Mouse (Mus musculus) heart, embryonic 12.5 days (tissue): ENCODE results near the gene Sesn2. TPM values are rescaled to one million over a fixed set of nuclear protein-coding genes. Genes with fewer than 3 reads are reported as not detected.
"Not testable (repeated sequence)": the region's sequence is repeated elsewhere in the genome, so short reads cannot be mapped to it uniquely, and the experiment has no call there.

Experiments
- ATAC-seq: fragments of 200-750 bp; cut with Nextera tagmentation; 2 replicates; pipeline ENCODE4 v1.8.0; 2017; ENCODE audit warnings: moderate TSS enrichment, moderate library complexity; ENCODE audit not compliant: insufficient number of reproducible peaks, low FRiP score
- H3K27ac ChIP-seq: fragments of 300-500 bp; sonication (generic); 2 replicates; pipeline ENCODE4 v1.5.1; 2016; ENCODE audit warnings: mild to moderate bottlenecking, moderate library complexity; ENCODE audit not compliant: poor library complexity, severe bottlenecking
- H3K27me3 ChIP-seq: fragments of 300-500 bp; sonication (generic); replicated peaks from 2 replicates; pipeline ENCODE4 v1.6.1; 2016; ENCODE audit warnings: mild to moderate bottlenecking, moderate library complexity
- H3K36me3 ChIP-seq: fragments of 300-500 bp; sonication (generic); 2 replicates; pipeline ENCODE4 v1.6.1; 2016; ENCODE audit warnings: mild to moderate bottlenecking, moderate library complexity
- H3K4me1 ChIP-seq: fragments of 300-500 bp; sonication (generic); replicated peaks from 2 replicates; pipeline ENCODE4 v1.6.1; 2016; ENCODE audit warnings: mild to moderate bottlenecking
- H3K4me2 ChIP-seq: fragments of 300-500 bp; sonication (generic); 2 replicates; pipeline ENCODE4 v1.6.1; 2016; ENCODE audit warnings: mild to moderate bottlenecking, moderate library complexity
- H3K4me3 ChIP-seq: fragments of 300-500 bp; sonication (generic); 2 replicates; pipeline ENCODE4 v1.5.1; 2016; ENCODE audit warnings: mild to moderate bottlenecking
- H3K9ac ChIP-seq: fragments of 300-500 bp; sonication (generic); 2 replicates; pipeline ENCODE4 v1.6.1; 2016; ENCODE audit warnings: mild to moderate bottlenecking, moderate library complexity
- H3K9me3 ChIP-seq: fragments of 300-500 bp; sonication (generic); replicated peaks from 2 replicates; pipeline ENCODE4 v1.6.1; 2016; ENCODE audit warnings: mild to moderate bottlenecking, moderate library complexity
- WGBS: fragments of 180-500 bp; shearing (Covaris S2); methylation state at CpG from one replicate; pipeline ENCODE4 v1.1.7; 2016; 5-methylcytosine and 5-hydroxymethylcytosine counted together
- polyA plus RNA-seq: library from polyadenylated mRNA; unstranded; fragments of >200 nt; fragmentation: Nextera tagmentation; extraction: Ambion mirVana; gene quantifications from 2 replicates; pipeline ENCODE4 v1.2.1, GENCODE M21; 2016

The Sesn2 gene
- polyA plus RNA-seq = 10.3 and 10.5 TPM in 2 replicates

- ATAC-seq = peak; percentile 93
- peak within 1 kb of the TSS; percentile 74 for H3K27ac ChIP-seq
- H3K4me2 ChIP-seq = peak within 1 kb of the TSS; percentile 76
- H3K4me3 ChIP-seq = peak within 1 kb of the TSS; percentile 85
- H3K4me1 ChIP-seq = peaks cover 33% of the 10 kb centered on the region
- H3K36me3 ChIP-seq = no peaks in the 10 kb centered on the region
- no peaks in the 10 kb centered on the region for H3K9me3 ChIP-seq
- no peaks in the 10 kb centered on the region for H3K27me3 ChIP-seq
- under 1% methylated on average over 32 of the region's 32 CpGs for WGBS
- peak within 1 kb of the TSS; percentile 83 for H3K9ac ChIP-seq
These were observed at the start of gene Sesn2 for GRCm38 (mm10) chr4:132510352-132510798. TSS of gene Sesn2 (minus strand) at chr4:132510501.

- H3K27me3 ChIP-seq, H3K27ac ChIP-seq, ATAC-seq, H3K4me3 ChIP-seq, H3K4me2 ChIP-seq, H3K9me3 ChIP-seq, H3K9ac ChIP-seq: not testable (repeated sequence)
- H3K4me1 ChIP-seq = peaks cover 20% of the 10 kb centered on the region
- peaks cover 35% of the 10 kb centered on the region for H3K36me3 ChIP-seq
- WGBS = 86% methylated on average over 7 of the region's 7 CpGs
These were observed 45.2 kb upstream of the Sesn2 start for GRCm38 (mm10) chr4:132555550-132555949.

- peaks cover 20% of the 10 kb centered on the region for H3K4me1 ChIP-seq
- peaks cover 44% of the 10 kb centered on the region for H3K36me3 ChIP-seq
- ATAC-seq = no peak
- peak overlapping the region; percentile 22; the same call in 1 of the 2 replicates for H3K27ac ChIP-seq
- no peak overlapping the region for H3K9ac ChIP-seq
- no peak overlapping the region for H3K4me3 ChIP-seq
- no peak overlapping the region for H3K4me2 ChIP-seq
- WGBS = 46% methylated on average over 8 of the region's 8 CpGs
- H3K27me3 ChIP-seq = no peaks in the 10 kb centered on the region
- H3K9me3 ChIP-seq = no peaks in the 10 kb centered on the region
These were observed 44.4 kb upstream of the Sesn2 start for GRCm38 (mm10) chr4:132554653-132555052.

- Histone ChIP-seq H3K9ac (peak overlapping the region; percentile 35; the same call in 1 of the 2 replicates), H3K27me3 (no peaks in the 10 kb centered on the region), H3K4me3 (no peak overlapping the region), H3K27ac (no peak overlapping the region), H3K36me3 (peaks cover 48% of the 10 kb centered on the region), H3K9me3 (no peaks in the 10 kb centered on the region), H3K4me2 (no peak overlapping the region), H3K4me1 (peaks cover 20% of the 10 kb centered on the region)
- 60% methylated on average over 5 of the region's 5 CpGs for WGBS
- ATAC-seq = no peak; the same call in 1 of the 2 replicates
These were observed 43.9 kb upstream of the Sesn2 start for GRCm38 (mm10) chr4:132554221-132554620.

GRCm38 (mm10) chr4:132545851-132546250 lies 35.5 kb upstream of the Sesn2 start:
- WGBS = 38% methylated on average over 8 of the region's 8 CpGs
- Histone ChIP-seq H3K4me1 (no peaks in the 10 kb centered on the region), H3K4me2 (no peak overlapping the region), H3K9me3 (no peaks in the 10 kb centered on the region), H3K36me3 (peaks cover 83% of the 10 kb centered on the region), H3K4me3 (no peak overlapping the region), H3K27ac (no peak overlapping the region), H3K9ac (no peak overlapping the region), H3K27me3 (no peaks in the 10 kb centered on the region)
- peak; percentile 80 for ATAC-seq

GRCm38 (mm10) chr4:132542724-132543123 lies 32.4 kb upstream of the Sesn2 start:
- Histone ChIP-seq H3K4me3 (no peak overlapping the region), H3K4me2 (no peak overlapping the region), H3K9me3 (no peaks in the 10 kb centered on the region), H3K27me3 (no peaks in the 10 kb centered on the region), H3K36me3 (peaks cover 80% of the 10 kb centered on the region), H3K27ac (no peak overlapping the region), H3K9ac (no peak overlapping the region), H3K4me1 (no peaks in the 10 kb centered on the region)
- ATAC-seq = no peak
- 66% methylated on average over 1 of the region's 1 CpGs for WGBS

- H3K9ac ChIP-seq = no peak overlapping the region
- H3K4me2 ChIP-seq = no peak overlapping the region
- H3K4me3 ChIP-seq = no peak overlapping the region
- no peaks in the 10 kb centered on the region for H3K9me3 ChIP-seq
- peaks cover 69% of the 10 kb centered on the region for H3K36me3 ChIP-seq
- ATAC-seq = no peak
- peaks cover 10% of the 10 kb centered on the region for H3K4me1 ChIP-seq
- H3K27ac ChIP-seq = no peak overlapping the region
- H3K27me3 ChIP-seq = no peaks in the 10 kb centered on the region
- WGBS = 89% methylated on average over 4 of the region's 4 CpGs
These were observed 31.1 kb upstream of the Sesn2 start for GRCm38 (mm10) chr4:132541413-132541812.

- H3K9me3 ChIP-seq = no peaks in the 10 kb centered on the region
- 95% methylated on average over 5 of the region's 5 CpGs for WGBS
- no peak overlapping the region for H3K27ac ChIP-seq
- no peak overlapping the region for H3K4me2 ChIP-seq
- no peak overlapping the region for H3K9ac ChIP-seq
- H3K4me3 ChIP-seq = no peak overlapping the region
- no peaks in the 10 kb centered on the region for H3K27me3 ChIP-seq
- no peak for ATAC-seq
- H3K36me3 ChIP-seq = peaks cover 59% of the 10 kb centered on the region
- H3K4me1 ChIP-seq = peaks cover 14% of the 10 kb centered on the region
These were observed 29.2 kb upstream of the Sesn2 start for GRCm38 (mm10) chr4:132539481-132539880.

GRCm38 (mm10) chr4:132535406-132536121 lies 25.3 kb upstream of the Sesn2 start, which contains the start of gene Dnajc8:
TSS of gene Dnajc8 (plus strand) at chr4:132535550.
- Histone ChIP-seq H3K27ac (peak within 1 kb of the TSS; percentile 94), H3K9me3 (no peaks in the 10 kb centered on the region), H3K36me3 (peaks cover 36% of the 10 kb centered on the region), H3K4me2 (peak within 1 kb of the TSS; percentile 89), H3K9ac (peak within 1 kb of the TSS; percentile 98), H3K4me1 (peaks cover 29% of the 10 kb centered on the region), H3K27me3 (no peaks in the 10 kb centered on the region), H3K4me3 (peak within 1 kb of the TSS; percentile 99)
- WGBS = under 1% methylated on average over 59 of the region's 60 CpGs
- peak; percentile 84 for ATAC-seq

- Histone ChIP-seq H3K9ac (peak within 1 kb of the TSS; percentile 91), H3K4me2 (peak within 1 kb of the TSS; percentile 89), H3K9me3 (no peaks in the 10 kb centered on the region), H3K27ac (peak within 1 kb of the TSS; percentile 94), H3K4me1 (peaks cover 29% of the 10 kb centered on the region), H3K36me3 (peaks cover 24% of the 10 kb centered on the region), H3K4me3 (peak within 1 kb of the TSS; percentile 81), H3K27me3 (no peaks in the 10 kb centered on the region)
- peak; percentile 87 for ATAC-seq
- under 1% methylated on average over 63 of the region's 63 CpGs for WGBS
These were observed 22.9 kb upstream of the Sesn2 start, which contains the start of gene Atpif1 for GRCm38 (mm10) chr4:132532981-132533916. TSS of gene Atpif1 (minus strand) at chr4:132533659.

GRCm38 (mm10) chr4:132532496-132532895 lies 22.2 kb upstream of the Sesn2 start:
- Histone ChIP-seq H3K4me3 (peak overlapping the region; percentile 81), H3K9ac (peak overlapping the region; percentile 91), H3K9me3 (no peaks in the 10 kb centered on the region), H3K27me3 (no peaks in the 10 kb centered on the region), H3K27ac (peak overlapping the region; percentile 94), H3K4me2 (peak overlapping the region; percentile 89), H3K36me3 (peaks cover 20% of the 10 kb centered on the region), H3K4me1 (peaks cover 29% of the 10 kb centered on the region)
- 2% methylated on average over 5 of the region's 5 CpGs for WGBS
- ATAC-seq = peak; percentile 51; the same call in 1 of the 2 replicates
